Mouse (Mus musculus): Measurements from ENCODE around the gene Lpar2.

The Lpar2 gene

DNA sequence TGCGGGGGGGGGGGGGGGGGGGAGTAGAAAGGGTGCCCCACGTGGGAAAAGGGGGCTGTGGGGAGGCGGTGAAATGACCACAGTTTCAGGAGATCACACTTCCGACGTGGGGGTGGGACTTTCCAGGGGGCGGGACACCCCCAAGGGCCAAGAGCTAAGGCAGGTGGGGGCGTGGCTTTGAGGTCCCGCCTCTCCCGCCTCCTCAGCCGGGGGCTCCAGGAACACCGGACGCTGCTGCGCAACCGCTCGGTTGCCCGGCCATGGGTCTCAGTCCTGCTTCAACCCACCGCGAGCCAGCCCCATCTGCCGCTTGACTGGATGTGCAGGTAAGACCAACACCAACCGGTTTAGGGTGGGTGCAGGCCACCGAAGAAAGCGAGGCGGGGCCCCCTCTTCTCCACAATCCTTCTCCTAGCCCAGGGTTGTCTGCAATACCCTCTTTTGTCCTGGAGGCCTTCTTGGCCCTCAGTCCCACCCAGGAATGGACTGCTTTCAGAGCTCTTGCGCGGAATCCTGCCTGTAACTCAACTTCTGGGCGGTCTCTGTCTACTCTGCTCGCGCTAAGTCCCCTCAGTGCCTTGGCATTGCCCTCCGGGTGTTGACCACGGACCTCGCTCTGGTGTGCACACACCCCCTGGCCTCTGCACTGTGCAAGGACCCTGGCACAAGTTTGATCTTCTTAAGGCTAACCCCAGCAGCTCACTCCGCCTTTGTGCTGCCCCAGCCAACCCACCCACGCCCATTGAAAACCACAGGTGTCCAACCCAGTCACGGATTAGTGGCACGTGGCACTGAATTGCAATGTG lies at the start of gene Lpar2:
TSS of gene Lpar2 (plus strand) at position 44 of the 806 bp plus-strand sequence.
- no peak for DNase-seq (ENCODE audit: low read depth, low spot score)

DNA sequence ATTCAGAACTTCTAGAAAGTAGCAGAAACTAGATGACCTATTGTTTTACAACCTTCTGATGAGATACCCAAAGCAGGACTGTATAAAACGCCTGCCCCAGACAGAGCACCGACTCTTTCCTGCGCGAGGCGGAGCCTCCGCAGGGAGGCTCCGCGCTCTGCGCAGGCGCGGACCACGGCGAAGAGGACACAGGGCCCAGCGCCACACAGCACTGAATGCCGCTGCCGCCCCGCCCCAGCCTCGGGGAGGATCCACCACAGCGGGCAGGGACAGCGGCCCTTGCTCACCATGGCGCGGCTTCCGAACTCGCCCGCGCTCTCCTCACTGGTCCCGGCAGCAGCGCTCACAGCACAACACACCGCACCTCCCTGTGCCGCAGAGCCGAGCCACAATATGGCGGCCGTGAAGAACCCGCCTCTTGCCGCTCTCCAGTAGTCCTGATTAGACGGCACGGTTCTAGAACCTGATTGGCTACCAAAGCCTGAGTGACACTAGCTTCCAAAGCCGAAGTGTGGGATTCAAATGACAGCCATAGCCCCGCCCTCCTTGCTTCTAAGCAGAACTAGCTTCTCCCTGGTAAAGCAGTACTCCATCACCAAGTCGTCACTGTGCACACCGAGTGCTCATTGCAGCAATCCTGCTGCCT lies 47.6 kb upstream of the Lpar2 start, which contains the start of gene Gm20422:
TSS of gene Gm20422 (minus strand) at position 384 of the 646 bp plus-strand sequence.
- peak; percentile 99 for DNase-seq (ENCODE audit: low read depth, low spot score)

DNA sequence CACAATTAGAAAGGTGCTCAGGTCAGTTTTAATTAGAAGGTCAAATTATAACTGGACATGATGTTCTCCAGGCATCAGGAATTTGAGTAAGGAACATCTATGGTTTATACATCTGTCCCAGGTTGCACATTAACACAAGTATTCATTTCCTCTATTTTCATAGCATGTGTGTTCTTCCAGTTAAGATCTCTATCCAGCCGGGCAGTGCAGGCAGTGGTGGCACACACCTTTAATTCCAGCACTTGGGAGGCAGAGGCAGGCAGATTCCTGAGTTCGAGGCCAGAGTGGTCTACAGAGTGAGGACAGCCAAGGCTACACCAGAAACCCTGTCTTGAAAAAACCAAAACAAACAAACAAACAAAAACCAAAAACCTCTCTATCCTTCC lies 47.1 kb upstream of the Lpar2 start:
- DNase-seq (ENCODE audit: low read depth, low spot score) = no peak

DNA sequence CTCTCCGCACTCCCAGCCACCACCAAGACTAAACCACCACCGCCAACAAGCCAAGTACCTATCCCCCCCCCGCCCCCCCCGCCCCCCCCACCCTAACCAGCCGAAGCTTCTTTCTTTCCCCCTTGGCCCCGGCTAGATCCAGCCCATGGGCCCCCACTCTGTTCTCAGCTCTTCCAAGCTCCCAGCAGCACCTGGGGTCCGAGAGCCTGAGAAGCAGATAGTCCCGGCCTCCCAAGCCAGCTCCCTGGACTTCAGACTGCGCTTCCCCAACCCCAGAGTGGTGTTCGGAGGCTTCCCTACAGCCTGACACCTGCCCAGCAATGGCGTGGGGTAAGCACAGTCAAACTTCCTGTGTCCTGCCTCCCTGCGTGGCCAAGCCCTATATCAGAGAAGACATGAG lies 45.1 kb upstream of the Lpar2 start:
- DNase-seq (ENCODE audit: low read depth, low spot score) = no peak

DNA sequence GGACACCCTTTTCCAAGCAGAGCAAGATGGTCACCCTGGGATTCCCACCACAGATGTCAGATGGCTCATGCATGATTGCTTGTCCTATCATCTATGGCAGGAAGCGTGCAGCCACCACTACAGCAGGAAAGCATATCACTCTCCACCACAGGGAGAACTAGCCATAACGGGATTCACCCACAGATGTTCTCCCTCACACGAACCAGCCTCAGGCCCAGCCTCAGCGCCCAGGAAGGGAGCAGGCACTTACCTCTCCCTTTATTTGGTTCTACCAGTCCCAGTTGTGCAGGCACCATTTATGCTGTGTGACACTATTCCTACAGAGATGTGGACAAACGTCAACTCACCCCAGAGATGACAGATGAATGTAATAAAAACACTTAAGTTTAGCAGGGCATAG lies 33.1 kb upstream of the Lpar2 start:
- DNase-seq (ENCODE audit: low read depth, low spot score) = no peak

DNA sequence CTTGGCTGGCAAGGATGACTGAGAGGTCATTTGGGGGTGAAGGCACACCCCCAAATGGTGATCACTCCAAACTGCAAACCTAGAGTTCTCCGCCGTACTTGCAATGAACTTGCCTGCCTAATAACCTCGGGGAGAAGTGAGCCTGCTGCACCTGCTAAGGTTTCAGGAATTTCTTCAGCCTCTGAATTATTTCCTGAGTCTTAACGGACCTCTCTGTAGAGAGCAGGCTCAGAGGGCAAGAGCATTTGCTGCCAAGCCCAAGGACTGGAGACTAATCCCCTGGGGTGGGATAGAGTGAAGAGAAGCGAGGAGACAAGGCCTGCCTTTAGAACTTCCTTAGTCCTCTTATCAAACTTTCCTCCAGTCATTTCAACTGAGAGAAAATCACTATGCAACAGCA lies 32.5 kb upstream of the Lpar2 start:
- no peak for DNase-seq (ENCODE audit: low read depth, low spot score)

DNA sequence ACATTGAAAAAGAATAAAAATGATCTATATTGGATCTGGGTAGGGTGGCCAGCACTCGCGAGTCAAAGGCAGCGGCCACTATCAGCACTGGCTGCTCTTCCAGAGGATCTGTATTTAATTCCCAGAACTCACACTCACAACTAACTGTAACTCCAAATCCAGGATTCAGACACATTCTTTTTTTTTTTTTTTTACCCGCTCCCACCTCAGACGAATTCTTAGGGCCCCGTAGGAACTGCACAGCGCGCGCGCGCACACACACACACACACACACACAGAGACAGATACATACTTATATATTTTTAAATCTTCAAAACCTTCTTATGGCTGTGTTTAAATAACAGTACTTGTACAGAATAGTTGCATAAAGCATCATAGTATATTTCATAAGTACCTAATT lies 31.9 kb upstream of the Lpar2 start:
- no peak for DNase-seq (ENCODE audit: low read depth, low spot score)

DNA sequence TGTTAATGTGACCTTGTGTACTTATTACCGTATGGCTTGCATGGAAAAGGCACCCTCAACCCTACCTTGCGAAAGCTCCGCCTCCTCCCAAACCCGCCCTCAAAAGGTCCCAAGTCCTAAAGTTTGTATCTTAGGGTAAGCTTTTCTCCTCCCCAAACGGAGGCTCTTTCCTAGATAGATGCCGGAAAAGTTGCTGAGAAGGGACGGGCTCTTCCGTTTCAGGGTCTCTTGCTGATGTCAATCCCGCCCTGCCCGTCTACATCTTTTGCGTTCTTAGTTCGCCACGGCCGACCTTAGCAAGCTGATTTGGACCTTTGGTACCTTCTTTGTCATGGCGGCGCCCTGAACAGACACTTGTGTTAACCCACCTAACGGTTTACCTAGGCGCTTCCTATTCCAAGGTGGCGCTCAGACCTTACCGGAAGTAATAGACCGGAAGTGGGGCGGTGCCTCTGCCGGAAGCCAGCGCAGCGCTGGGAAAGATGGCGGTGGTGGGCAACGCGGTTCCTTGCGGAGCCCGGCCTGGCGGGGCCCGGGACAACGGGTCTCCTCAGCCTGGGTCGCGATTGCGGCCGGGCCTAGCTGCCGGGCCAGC lies 31.4 kb upstream of the Lpar2 start, which contains the start of the genes Atp13a1 and Zfp866:
TSS of gene Atp13a1 (plus strand) at position 391 of the 595 bp plus-strand sequence.
TSS of gene Zfp866 (minus strand) at position 406 of the 595 bp plus-strand sequence.
- peak; percentile 82 for DNase-seq (ENCODE audit: low read depth, low spot score)

DNA sequence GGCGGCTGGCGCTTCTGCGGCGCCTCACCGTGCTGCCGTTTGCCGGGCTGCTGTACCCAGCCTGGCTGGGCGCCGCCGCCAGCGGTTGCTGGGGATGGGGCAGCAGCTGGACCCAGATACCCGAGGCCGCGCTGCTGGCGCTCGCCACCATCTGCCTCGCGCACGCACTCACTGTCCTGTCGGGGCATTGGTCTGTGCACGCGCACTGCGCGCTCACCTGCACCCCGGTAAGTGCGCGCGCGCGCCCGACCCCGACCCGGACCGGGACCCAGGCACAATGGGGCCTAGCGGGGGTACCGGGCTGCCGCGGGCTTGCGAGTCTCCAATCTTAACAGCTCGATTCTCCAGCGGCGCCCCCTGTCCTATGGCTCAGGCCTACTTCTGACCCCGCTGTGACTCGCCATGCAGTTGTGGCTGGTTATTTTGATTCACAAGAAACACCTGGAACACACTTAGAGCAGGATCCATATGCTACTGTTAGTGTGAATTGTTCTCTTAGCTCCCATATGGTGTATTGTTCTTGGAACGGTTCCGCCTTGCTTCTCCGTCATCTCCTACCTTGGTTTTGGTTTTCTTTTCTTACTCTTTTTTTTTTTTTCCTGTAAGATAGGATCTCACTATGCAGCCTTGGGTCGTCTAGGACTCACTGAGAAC lies 30.7 kb upstream of the Lpar2 start:
- no peak for DNase-seq (ENCODE audit: low read depth, low spot score)

DNA sequence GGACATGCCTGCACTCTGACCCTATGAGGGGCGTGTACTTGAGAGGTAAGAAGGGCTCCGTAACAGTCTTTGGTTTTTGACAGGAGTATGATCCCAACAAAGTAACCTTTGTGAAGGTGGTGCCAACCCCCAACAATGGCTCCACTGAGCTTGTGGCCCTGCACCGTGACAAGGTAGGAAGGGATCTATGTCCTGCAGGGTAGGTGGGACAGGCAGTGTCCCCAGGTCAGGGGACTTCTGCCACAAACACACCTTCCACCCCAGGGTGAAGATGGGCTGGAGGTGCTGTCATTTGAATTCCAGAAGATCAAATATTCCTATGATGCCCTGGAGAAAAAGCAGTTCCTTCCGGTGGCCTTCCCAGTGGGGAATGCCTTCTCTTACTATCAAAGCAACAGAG lies 28.6 kb upstream of the Lpar2 start:
- DNase-seq (ENCODE audit: low read depth, low spot score) = no peak

DNA sequence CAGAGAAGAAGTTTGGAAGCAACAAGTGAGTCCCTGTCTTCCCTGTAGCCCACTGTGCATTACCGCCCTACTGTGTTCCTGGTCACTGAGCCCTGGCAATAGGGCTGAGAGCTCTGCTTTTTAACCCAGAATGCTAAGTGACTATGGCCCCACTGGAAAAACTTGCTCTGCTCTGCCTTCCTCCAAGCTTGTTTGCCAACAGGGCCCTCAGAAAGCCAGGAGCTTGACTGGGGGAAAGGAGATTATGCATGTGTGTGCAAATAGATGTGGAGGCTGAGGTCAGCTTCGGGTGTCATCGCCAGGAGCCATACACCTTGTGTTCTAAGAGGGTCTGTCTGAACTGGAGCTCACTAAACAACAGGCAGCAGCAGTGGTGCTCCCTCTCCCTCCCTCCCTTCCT lies 28.1 kb upstream of the Lpar2 start:
- DNase-seq (ENCODE audit: low read depth, low spot score) = no peak

DNA sequence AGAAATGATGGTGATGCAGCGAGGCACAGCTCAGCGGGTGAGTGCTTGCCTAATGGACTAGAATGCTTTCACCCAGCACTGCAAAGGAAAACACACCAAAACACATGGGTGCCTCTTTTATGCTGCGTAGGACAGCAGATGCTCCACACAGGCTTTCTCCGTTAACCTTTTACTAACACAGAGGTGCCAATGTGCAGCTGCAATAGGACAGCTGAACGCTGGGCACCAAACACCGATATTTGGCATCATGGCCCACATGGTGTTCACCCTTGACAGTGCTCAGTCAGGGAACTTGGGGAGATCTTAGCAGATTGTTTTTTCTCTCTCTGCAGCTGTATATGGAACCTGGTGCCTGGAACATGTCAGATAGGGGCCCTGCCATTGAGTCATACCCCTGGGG lies 27.3 kb upstream of the Lpar2 start:
- no peak for DNase-seq (ENCODE audit: low read depth, low spot score)

DNA sequence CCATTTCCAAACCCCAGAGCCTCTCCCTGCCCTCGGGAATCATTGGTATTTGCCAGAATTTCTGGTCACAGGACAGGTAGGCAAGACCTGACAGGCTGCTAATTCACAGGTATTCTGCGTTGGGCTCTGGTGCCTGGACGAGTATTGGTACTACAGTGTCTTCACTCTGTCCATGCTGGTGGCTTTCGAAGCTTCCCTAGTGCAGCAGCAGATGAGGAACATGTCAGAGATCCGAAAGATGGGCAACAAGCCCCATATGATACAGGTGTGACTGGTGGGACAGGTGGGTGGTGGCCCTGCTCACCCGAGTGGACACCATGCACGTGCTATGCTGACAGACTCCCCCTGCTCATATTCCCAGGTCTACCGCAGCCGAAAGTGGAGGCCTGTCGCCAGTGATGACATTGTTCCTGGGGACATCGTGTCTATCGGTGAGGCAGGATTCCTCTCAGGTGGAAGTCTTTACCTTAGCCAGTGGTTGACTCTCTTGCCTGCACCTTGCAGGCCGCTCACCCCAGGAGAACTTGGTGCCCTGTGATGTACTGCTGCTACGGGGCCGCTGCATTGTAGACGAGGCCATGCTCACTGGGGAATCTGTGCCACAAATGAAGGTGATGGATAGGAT lies 25.4 kb upstream of the Lpar2 start:
- no peak for DNase-seq (ENCODE audit: low read depth, low spot score)

DNA sequence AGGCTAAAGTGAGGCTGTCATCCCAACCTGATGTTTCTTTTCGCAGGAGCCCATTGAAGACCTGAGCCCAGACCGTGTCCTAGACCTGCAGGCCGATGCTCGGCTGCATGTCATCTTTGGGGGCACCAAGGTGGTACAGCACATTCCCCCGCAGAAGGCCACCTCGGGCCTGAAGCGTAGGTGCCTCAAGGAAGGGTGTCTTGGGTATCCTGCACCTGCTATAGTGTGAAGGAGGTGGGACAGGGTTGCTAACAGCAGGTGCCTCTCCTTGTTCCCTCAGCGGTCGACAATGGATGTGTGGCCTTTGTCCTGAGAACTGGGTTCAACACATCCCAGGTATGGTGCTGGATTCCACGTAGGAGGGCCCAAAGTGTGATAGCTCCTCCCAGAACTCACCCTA lies 24.6 kb upstream of the Lpar2 start:
- DNase-seq (ENCODE audit: low read depth, low spot score) = no peak

DNA sequence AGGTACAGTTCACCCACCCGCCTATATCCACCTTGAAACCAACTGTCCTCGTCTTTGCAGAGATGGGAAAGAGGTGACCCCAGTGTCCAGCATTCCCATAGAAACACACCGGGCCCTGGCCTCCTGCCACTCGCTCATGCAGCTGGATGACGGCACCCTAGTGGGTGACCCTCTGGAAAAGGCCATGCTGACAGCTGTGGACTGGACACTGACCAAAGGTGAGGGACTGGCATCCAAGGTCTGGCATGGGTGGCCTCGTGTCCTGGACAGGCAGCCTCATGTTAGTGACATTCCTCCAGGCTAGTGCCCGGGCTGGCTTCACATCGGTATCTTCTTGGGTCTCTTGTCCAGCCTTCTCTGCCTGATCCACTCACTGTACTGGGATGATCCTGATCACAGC lies 23.0 kb upstream of the Lpar2 start:
- DNase-seq (ENCODE audit: low read depth, low spot score) = no peak

DNA sequence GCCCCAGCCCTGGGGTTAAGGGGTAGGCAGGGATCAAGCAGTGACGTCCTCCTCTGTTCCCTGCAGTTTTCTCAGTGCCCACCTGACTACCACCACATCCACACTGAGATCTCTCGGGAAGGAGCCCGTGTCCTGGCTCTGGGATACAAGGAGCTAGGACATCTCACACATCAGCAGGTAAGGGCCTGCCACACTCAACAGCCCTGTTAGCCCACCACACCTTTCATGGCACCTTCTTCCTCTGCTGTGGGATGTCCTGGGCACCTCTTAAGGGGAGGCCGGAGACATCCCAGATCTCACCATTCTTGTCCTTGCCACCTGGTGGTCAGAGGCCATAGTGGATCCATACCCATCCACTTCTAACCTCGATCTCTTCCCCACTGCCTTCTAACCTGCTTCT lies 22.3 kb upstream of the Lpar2 start:
- DNase-seq (ENCODE audit: low read depth, low spot score) = no peak

DNA sequence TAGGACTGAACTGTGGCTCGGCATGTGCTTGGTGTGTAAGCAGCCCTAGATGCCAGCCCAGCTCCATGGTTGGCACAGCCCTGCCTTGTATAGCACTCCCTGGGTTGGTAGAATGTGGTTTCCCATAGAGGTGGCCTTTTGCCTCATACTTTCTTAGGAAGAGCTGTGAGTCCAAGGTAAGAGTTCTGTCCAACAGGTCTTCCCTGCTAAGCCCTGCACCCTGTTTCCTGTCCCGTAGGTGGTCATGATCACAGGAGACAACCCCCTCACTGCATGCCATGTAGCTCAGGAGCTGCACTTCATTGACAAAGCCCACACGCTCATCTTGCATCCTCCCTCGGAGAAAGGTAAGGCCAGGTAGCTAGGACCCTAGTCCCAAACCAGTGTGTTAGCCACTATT lies 20.4 kb upstream of the Lpar2 start:
- DNase-seq (ENCODE audit: low read depth, low spot score) = no peak

DNA sequence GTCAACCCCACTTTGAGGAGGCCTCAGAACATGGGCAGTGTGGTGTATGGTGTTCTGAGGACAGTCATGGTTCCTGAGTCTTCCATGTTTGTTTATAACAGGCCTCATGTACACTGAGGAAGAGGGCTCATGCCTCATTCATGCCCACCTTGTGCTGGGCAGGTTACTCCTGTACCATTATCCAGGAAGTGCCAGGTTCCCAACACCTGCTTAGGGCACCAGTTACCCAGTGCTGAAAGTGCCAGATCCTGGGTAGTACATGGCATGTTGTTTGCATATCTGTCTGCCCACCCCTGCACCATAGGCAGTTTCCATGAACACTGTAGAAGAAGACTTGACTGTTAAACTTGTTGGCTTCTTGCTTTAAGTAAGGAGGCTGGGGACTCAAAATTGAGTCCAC lies 20.0 kb upstream of the Lpar2 start:
- no peak for DNase-seq (ENCODE audit: low read depth, low spot score)

DNA sequence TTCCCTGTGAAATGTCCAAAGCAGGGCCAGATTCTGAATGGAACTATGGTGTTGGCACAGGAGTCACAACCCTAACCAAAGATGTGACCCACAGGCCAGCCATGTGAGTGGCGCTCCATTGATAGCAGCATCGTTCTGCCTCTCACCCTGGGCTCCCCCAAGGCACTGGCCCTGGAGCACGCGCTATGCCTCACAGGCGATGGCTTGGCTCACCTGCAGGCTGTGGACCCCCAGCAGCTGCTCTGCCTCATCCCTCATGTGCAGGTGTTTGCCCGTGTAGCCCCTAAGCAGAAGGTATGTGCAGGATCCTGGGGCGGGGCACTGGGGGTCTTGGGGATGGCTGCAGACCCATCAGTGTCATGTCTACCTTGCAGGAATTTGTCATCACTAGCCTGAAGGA lies 18.9 kb upstream of the Lpar2 start:
- DNase-seq (ENCODE audit: low read depth, low spot score) = no peak

DNA sequence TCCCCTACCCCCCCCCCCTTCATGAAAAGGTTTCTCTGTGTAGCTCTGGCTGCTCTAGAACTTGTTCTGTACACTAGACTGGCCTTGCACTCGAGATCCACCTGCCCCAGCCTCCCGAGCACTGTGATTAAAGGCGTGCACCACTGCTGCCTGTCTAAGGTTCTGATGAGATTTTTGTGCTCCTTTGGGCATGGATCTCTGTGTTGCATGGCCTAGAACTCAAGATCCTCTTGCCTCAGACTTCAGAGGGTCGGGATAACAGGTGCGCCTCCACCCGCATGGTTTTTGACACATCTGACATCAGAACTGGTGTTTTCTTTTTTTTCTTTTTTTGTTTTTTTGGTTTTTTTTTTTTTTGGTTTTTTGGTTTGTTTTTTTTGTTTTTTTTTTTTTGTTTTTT lies 17.7 kb upstream of the Lpar2 start:
- DNase-seq (ENCODE audit: low read depth, low spot score) = no peak

DNA sequence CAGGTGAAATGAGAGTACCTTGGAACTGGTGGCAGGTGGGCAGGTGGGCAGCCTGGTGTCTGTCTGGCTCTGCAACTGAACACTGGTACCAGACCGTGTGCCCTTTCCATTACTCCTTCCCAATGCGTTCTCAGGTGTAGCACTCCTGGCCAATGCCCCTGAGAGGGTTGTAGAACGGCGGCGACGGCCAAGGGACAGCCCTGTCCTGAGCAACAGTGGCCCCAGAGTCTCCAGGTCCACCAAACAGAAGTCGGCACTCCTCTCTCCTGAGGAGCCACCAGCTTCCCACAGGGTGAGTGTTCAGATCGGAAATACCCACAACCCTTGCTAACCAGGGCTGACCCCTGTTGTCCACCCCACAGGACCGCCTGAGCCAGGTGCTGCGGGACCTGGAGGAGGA lies 17.1 kb upstream of the Lpar2 start:
- DNase-seq (ENCODE audit: low read depth, low spot score) = no peak

DNA sequence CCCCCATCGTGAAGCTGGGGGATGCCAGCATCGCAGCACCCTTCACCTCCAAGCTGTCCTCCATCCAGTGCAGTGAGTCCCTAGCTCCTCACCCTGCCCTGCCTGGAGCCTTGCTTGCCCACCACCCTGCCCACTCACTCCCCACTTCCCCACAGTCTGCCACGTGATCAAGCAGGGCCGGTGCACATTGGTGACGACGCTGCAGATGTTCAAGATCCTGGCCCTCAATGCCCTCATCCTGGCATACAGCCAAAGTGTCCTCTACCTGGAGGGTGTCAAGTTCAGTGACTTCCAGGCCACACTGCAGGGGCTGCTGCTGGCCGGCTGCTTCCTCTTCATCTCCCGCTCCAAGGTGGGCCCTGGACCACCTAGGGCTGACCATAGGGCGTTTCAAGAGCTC lies 16.7 kb upstream of the Lpar2 start:
- DNase-seq (ENCODE audit: low read depth, low spot score) = no peak

Measured in telencephalon, adult 2 months (tissue).